Mouse (Mus musculus): ENCODE results near the gene Senp3. TPM values are rescaled to one million over a fixed set of nuclear protein-coding genes. Genes with fewer than 3 reads are reported as not detected.

Gene Senp3
- polyA plus RNA-seq, 1 experiment, result 24.6 TPM

- Histone ChIP-seq H3K4me1 (ENCODE audit: control insufficient read depth, insufficient read depth, insufficient read length, low read length) (peaks cover 7% of the 10 kb centered on the region; the same call in 1 of the 2 replicates), H3K27me3 (ENCODE audit: control insufficient read depth, insufficient read depth, low read length) (no peaks in the 10 kb centered on the region), H3K27ac (ENCODE audit: insufficient read depth, low read depth, low read length) (no peak overlapping the region), H3K4me3 (ENCODE audit: low read depth, low read length) (no peak overlapping the region), H3K36me3 (ENCODE audit: control insufficient read depth, insufficient read depth, low read length) (no peaks in the 10 kb centered on the region)
- WGBS, result 77% methylated on average over 3 of the region's 3 CpGs
- TF ChIP-seq POLR2A (IDR thresholded peaks at IDR 0.05; ENCODE audit: low read depth, low read length) (no peak), CTCF (IDR thresholded peaks at IDR 0.05; ENCODE audit: extremely low read depth, insufficient read length, insufficient replicate concordance, low read depth, low read length) (no peak)
Observed at GRCm38 (mm10) chr11:69710470-69710869, 28.6 kb upstream of the Senp3 start.

DNA sequence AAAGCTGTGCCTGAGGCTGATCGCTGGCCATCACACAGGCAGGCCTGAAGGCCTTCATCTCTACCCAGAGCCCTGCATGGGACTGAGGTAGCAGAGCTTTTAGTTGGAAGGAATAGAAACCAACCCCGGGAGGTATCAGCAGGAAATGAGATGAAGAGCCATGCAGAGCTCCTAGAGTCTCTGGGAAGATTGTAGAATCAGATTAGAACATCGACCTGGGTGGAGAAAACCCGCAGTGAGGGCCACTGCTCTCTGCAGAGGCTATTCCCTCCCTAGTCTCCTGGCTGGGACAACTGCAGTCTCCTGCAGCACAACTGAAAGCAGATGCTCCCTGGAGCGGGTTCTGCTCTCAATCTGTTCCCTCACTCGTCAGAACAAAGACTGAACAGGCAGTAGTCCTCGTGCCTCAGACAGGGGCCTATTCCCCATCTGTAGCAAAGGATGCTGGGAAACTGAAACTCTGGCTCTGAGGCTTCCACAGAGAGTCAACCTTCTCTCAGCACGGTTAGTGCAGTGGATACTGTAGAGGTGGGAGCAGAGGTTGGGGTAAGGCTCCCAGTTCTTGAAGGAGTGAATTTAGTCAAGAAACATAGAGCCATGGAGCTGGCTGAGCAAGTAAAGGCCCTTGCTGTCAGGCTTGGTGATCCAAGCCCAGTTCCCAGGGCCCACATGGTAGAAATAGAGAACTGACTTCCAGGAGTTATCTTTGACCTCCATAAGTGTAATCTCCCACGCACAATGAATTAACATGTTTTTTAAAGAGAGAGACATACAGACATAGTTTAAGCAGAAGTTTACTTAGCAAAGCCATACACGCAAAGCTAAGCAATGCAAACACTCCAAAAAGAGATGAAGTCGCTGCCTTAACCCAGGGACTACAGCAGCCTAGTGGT is 27.9 kb upstream of the Senp3 start:
- TF ChIP-seq POLR2A (IDR thresholded peaks at IDR 0.05; ENCODE audit: low read depth, low read length) (no peak), CTCF (IDR thresholded peaks at IDR 0.05; ENCODE audit: extremely low read depth, insufficient read length, insufficient replicate concordance, low read depth, low read length) (no peak)
- H3K27me3 ChIP-seq (ENCODE audit: control insufficient read depth, insufficient read depth, low read length), result no peaks in the 10 kb centered on the region
- H3K4me1 ChIP-seq (ENCODE audit: control insufficient read depth, insufficient read depth, insufficient read length, low read length), result peaks cover 7% of the 10 kb centered on the region; the same call in 1 of the 2 replicates
- no peaks in the 10 kb centered on the region for H3K36me3 ChIP-seq (ENCODE audit: control insufficient read depth, insufficient read depth, low read length)
- no peak overlapping the region for H3K4me3 ChIP-seq (ENCODE audit: low read depth, low read length)
- 71% methylated on average over 11 of the region's 11 CpGs for WGBS
- no peak overlapping the region for H3K27ac ChIP-seq (ENCODE audit: insufficient read depth, low read depth, low read length)

- no peak overlapping the region for H3K4me3 ChIP-seq (ENCODE audit: low read depth, low read length)
- TF ChIP-seq CTCF (IDR thresholded peaks at IDR 0.05; ENCODE audit: extremely low read depth, insufficient read length, insufficient replicate concordance, low read depth, low read length) (no peak), POLR2A (IDR thresholded peaks at IDR 0.05; ENCODE audit: low read depth, low read length) (no peak)
- no peak overlapping the region for H3K27ac ChIP-seq (ENCODE audit: insufficient read depth, low read depth, low read length)
- 90% methylated on average over 3 of the region's 3 CpGs for WGBS
- peaks cover 10% of the 10 kb centered on the region for H3K4me1 ChIP-seq (ENCODE audit: control insufficient read depth, insufficient read depth, insufficient read length, low read length)
- no peaks in the 10 kb centered on the region for H3K36me3 ChIP-seq (ENCODE audit: control insufficient read depth, insufficient read depth, low read length)
- H3K27me3 ChIP-seq (ENCODE audit: control insufficient read depth, insufficient read depth, low read length), result no peaks in the 10 kb centered on the region
Observed at GRCm38 (mm10) chr11:69708614-69709265, 26.9 kb upstream of the Senp3 start.

- WGBS, result 78% methylated on average over 4 of the region's 4 CpGs
- Histone ChIP-seq H3K4me1 (ENCODE audit: control insufficient read depth, insufficient read depth, insufficient read length, low read length) (peaks cover 10% of the 10 kb centered on the region), H3K4me3 (ENCODE audit: low read depth, low read length) (no peak overlapping the region), H3K27ac (ENCODE audit: insufficient read depth, low read depth, low read length) (no peak overlapping the region), H3K27me3 (ENCODE audit: control insufficient read depth, insufficient read depth, low read length) (no peaks in the 10 kb centered on the region), H3K36me3 (ENCODE audit: control insufficient read depth, insufficient read depth, low read length) (no peaks in the 10 kb centered on the region)
- no peak for TF ChIP-seq CTCF (IDR thresholded peaks at IDR 0.05; ENCODE audit: extremely low read depth, insufficient read length, insufficient replicate concordance, low read depth, low read length)
Observed at GRCm38 (mm10) chr11:69707873-69708381, 26.0 kb upstream of the Senp3 start.

DNA sequence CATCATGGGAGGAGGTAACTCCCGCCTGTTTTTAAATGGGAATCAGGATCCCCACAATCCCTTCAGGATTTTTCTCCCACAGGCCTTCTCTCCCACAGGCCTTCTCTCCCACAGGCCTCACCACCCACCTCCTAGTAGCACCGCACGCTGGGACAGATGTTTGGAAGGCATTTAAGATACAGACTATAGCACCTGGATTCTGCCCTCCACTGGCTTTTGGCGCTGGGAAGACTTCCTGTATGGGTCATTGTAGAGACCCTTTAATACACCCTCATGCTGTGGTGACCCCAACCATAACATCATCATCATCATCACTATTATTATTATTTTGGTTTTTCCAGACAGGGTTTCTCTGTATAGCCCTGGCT is 25.6 kb upstream of the Senp3 start:
- H3K27ac ChIP-seq (ENCODE audit: insufficient read depth, low read depth, low read length), result no peak overlapping the region
- peaks cover 10% of the 10 kb centered on the region for H3K4me1 ChIP-seq (ENCODE audit: control insufficient read depth, insufficient read depth, insufficient read length, low read length)
- no peak for TF ChIP-seq POLR2A (IDR thresholded peaks at IDR 0.05; ENCODE audit: low read depth, low read length)
- TF ChIP-seq CTCF (IDR thresholded peaks at IDR 0.05; ENCODE audit: extremely low read depth, insufficient read length, insufficient replicate concordance, low read depth, low read length), result no peak
- no peaks in the 10 kb centered on the region for H3K36me3 ChIP-seq (ENCODE audit: control insufficient read depth, insufficient read depth, low read length)
- H3K4me3 ChIP-seq (ENCODE audit: low read depth, low read length), result no peak overlapping the region
- no peaks in the 10 kb centered on the region for H3K27me3 ChIP-seq (ENCODE audit: control insufficient read depth, insufficient read depth, low read length)
- 75% methylated on average over 4 of the region's 4 CpGs for WGBS

DNA sequence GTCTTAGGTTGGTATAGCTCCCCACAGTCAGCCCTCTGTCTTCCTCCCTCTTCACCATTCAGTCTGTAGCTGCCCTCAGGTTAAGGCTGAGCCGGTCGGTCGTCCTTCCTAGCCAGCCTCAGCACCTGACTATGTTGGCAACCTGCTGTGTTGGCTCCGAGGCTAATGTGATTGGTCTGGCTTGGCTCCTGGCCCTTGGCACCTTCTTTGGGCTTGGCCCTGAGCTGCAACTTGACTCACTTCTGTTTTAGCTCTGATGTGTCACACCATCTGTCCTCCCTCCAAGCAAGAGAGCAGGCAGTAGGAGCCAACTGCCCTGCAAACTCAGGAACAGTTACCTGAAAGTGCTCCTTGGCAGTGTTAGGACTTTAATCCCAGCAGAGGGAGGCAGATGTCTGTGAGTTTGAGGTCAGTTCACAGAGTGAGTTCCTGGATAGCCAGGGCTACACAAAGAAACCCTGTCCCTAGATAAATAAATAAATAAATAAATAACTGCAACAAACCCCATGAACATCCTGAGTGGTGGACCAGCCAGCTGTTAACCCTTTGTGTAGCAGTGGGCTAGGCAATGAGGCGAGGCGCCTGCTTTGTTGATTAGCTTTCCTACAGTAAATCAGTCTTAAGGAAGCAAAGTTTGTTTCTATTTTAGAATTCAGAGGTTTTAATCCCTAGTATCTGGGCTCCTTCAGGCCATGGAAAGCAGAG is 25.0 kb upstream of the Senp3 start:
- Histone ChIP-seq H3K4me1 (ENCODE audit: control insufficient read depth, insufficient read depth, insufficient read length, low read length) (peaks cover 10% of the 10 kb centered on the region), H3K27me3 (ENCODE audit: control insufficient read depth, insufficient read depth, low read length) (no peaks in the 10 kb centered on the region), H3K36me3 (ENCODE audit: control insufficient read depth, insufficient read depth, low read length) (no peaks in the 10 kb centered on the region), H3K4me3 (ENCODE audit: low read depth, low read length) (no peak overlapping the region), H3K27ac (ENCODE audit: insufficient read depth, low read depth, low read length) (no peak overlapping the region)
- 36% methylated on average over 6 of the region's 6 CpGs for WGBS
- TF ChIP-seq CTCF (IDR thresholded peaks at IDR 0.05; ENCODE audit: extremely low read depth, insufficient read length, insufficient replicate concordance, low read depth, low read length) (no peak), POLR2A (IDR thresholded peaks at IDR 0.05; ENCODE audit: low read depth, low read length) (no peak)
